Mouse (Mus musculus): ENCODE data around the gene Anapc5.

The Anapc5 gene

DNA sequence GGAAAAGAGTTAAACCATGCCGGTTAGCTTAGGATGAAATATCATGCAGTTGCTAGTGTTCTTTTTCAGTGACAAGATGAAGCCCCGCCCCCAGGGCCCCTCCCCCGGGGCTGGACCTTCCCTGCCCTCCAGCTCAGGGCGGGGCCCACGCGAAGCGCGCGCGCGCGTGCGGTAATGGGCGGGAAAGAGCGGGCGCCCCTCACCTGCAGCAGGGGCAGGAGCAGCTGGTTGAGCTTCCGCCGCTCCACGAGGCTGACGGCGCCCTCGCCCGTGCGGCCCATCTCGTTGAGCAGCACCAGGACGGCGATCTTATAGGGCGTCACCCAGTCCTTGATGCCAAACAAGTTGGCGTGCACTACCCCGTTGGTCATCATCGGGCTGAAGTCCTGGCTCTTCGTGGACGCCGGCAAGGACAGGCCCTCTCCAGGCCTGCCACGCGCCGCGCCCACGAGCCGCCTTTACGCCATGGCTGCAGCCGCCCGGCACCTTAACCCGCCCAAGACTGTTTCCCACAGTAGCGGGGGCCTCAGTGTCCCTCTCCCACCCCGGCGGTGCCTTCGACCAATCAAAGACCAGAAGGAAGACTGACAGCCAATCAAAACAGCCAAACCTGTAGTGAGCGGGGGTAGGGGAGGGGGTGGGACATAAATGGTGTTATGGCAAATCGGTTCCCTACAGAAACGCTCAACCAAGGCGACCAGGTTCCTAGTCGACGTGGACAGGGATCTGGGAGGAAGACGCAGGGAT lies at the start of gene Anapc5:
TSS of gene Anapc5 (minus strand) at position 563 of the 747 bp plus-strand sequence.
- DNase-seq (ENCODE audit: low spot score in 2 of 2): peak; percentile 78 to 79

DNA sequence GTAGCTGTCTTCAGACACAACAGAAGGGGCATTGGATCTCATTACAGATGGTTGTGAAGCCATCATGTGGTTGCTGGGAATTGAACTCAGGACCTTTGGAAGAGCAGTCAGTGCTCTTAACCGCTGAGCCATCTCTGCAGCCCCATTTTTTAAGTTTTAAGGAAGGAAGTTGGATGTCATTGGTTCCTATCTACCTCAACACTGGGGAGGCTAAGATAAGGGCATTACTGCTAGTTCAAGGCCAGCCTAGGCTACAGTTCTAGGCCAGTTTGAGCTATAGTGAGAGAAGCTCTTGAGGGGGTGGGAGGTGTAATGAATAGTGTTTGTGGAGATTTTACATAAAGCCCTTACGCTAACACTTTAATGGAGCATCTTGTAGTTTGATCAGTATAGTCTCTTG lies 41.9 kb upstream of the Anapc5 start:
- no peak for DNase-seq (ENCODE audit: low spot score in 2 of 2)

DNA sequence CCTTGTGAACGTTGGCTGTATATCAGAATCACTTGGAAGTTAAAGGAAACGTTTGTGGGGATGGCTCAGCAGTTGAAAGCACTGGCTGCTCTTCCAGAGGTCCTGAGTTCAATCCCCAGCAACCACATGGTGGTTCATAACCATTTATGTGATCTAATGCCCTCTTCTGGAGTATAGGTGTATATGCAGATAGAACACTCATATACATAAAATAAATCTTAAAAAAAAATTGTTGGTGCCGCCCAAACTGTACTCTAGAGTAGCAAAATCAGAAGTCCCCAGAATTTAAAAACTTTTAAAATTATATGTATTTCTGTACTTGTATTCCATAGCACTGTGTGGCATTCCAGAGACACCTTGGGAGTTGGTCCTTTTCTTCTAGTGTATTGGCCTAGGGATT lies 34.7 kb upstream of the Anapc5 start:
- no peak for DNase-seq (ENCODE audit: low spot score in 2 of 2)

DNA sequence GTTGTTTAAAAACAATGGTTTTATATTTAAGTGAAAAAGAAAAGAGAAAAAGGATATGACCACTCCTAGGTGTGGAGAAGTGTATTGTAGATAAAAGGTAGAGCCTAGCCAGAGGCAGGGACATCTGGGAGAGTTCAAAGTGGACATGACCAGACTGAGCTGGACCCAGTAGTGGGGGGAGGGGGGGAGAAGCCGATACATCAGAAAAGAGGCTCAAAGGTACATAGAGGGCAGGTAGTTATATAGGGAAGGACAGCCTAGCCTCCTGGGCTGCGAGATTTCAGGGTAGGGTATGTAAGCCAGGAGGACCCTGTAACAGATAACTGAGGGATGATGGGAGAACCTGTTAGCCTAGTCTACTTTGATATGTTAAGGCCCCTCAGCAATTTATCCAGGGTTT lies 31.5 kb upstream of the Anapc5 start:
- no peak for DNase-seq (ENCODE audit: low spot score in 2 of 2)

DNA sequence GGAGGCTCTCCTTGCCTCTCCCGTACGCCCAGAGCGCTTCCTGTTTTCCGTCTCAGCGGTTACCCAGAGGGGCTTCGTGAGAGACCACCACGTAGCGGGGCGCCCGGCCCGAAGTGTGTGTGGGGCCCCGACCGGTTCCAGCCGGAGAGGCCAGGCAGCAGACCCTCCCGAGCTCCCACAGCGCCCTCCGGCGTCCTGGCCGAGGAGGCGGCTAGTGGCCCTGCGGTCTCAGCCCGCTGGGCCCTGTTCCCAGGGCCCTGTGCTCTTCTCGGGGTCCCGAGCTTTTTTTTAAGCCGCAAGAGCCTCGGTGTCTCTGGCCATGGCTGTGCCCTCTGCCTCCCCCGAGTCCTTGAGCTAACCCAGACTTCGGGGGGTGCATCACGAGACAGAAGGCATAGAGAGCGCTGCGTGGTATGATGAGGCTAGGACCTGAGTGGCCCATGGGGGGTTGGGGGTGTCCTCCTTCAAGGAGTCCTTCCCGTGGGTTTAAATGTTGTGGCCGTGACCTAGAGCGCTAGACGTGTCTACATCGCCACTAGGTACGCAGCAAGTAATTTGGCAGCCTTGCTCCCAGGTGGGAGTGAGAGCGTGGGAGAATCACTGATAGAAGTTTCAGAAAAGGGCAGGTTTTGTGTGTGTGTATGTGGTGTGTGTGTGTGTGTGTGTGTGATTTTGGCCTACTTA lies 29.3 kb upstream of the Anapc5 start:
- peak in 1 of 2 experiments; percentile 17 for DNase-seq (ENCODE audit: low spot score in 2 of 2)

DNA sequence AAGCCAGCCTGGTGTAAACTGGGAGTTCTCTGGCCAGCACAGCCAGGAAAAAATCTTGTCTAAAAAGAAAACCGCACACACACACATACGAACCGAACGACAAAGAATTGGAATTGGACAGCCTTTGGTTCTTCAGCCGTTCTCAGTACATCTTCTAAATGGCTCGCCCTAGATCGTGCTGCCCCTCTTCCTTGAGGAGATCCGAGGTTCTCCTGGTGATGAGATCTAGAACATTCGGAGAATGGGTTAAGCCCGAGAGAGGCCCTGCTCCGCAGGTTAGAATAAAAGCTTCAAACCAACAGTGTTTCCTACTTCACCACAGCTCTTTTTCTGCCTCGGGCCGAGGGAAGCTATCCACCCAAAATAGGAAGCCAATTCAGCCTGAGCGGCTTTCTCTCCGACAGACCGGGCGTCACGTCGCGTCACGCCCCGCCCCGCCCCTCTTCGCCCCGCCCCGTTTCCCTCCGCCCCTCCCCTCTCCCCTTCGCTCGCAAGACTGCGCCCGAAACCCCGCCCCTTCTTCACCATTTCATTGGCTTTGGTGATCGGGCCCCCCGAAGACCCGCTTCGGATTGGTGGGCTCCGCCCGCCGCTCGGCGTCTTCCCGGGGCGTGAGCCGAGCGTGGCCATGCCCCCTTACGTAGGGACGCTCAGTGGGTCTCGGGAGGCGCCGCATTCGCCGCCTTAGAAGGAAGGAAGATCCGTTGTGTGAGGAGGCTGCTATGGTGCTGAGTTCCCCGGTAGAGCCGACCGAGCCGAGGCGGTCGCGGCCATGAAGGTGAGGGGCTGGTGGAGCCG lies 28.6 kb upstream of the Anapc5 start, which contains the start of gene Rnf34:
TSS of gene Rnf34 (plus strand) at position 528 of the 798 bp plus-strand sequence.
- peak; percentile 85 to 93 for DNase-seq (ENCODE audit: low spot score in 2 of 2)

DNA sequence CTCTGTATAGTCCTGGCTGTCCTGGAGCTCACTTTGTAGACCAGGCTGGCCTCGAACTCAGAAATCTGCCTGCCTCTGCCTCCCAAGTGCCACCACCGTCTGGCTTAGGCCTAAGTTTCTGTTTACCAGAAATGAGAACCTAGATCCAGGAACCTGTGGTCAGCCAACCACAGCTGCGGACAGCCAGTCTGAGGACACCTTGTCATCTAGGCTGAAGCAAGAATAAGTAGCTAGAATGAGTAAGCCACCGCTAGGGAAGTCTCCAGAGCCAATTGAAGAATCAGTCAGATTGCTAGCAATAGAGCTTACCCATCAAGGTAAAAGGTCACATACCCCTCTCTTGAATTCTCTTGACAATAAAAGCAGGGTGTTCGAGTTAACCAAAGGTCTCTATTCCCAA lies 22.7 kb upstream of the Anapc5 start:
- DNase-seq (ENCODE audit: low spot score in 2 of 2): no peak

DNA sequence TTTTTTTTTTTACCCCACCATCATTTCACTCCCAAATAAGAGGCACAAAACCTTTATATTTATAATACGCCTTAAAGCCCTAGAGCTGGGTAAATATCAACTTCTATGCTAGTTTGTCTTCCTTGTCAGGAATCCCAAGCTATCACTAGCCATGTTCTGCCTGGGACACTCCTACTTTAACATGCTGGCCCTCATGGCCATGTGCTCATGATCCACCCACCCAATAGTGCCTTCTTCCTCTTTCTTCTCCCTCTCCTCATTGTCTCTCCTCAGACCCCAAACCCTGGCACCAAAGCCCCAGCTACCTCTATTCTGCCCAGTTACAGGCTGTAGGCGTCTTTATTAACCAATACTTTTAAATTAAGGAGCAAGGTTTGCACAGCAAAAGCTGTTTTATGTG lies 20.0 kb upstream of the Anapc5 start:
- no peak for DNase-seq (ENCODE audit: low spot score in 2 of 2)

DNA sequence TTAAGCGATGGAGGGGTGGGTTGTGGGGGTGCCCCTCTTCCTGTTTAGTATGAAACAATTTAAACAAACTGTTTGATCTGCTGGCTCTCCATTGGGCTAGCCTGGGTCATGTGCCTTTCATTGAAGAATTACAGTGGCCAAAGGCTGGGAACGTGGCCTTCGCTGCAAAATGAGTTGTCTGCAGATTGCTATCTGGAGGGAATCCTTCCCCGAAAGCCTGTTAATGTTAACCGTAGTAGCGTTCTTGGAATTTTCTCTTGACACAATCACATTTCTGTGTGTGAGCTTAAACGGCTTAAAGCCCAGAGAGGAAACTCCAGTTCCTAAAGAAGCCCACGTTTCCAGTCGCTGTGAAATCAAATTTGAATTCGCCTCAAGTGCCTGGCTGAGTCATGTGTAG lies 11.9 kb upstream of the Anapc5 start:
- no peak for DNase-seq (ENCODE audit: low spot score in 2 of 2)

DNA sequence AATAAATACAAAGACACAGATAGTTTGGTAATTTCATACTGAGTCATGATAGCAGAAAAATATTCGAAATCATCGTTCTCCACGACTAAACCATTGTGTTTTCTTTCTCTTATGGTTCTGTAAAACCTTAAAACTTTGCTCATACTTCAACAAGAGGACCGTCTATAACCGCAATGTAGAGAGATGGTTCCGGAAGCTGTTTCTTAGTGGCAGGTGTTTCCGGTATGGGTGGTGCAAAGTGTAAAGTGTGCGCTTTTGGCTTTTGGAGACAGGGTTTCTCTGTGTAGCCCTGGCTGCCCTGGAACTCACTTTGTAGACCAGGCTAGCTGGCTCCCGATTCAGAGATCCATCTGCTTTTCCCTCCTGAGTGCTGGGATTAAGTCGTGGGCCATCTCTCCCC lies 11.4 kb upstream of the Anapc5 start:
- DNase-seq (ENCODE audit: low spot score in 2 of 2): no peak

DNA sequence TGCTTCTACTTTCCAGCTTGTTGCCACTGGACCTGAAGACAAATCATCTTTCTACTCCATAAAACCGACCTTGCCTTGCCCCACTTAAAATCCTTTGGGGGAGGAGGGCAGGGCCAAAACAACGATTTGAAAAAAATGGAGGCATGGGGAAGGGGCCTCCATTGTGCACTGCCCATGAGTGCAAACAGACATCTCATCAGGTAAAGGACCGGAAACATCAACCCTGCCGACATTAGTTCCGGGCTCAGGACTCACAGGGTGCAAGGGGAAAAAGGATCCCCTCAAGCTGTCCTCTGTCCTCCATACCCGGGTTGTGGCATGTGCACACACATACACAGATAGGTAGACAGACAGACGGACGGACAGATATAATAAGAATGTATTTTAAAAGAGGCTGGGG lies 4.0 kb upstream of the Anapc5 start:
- DNase-seq (ENCODE audit: low spot score in 2 of 2): no peak

DNA sequence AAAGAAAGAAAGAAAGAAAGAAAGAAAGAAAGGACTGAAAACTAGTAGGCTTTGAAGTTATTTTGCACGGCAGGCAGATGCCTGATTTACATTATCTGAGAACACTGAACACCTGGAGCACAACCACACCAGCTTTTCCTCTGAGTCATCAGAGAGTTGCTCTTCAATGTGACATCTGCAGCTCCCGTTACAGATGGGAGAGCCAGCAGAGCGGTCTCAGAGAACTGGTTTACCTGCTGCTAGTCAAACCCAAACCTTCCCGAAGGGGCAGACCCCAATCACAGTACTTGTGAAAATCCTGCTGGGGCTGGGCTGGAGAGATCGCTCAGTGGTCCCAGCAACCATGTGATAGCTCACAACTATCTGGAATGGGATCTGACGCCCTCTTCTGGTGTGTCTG lies 3.3 kb upstream of the Anapc5 start:
- no peak for DNase-seq (ENCODE audit: low spot score in 2 of 2)

DNA sequence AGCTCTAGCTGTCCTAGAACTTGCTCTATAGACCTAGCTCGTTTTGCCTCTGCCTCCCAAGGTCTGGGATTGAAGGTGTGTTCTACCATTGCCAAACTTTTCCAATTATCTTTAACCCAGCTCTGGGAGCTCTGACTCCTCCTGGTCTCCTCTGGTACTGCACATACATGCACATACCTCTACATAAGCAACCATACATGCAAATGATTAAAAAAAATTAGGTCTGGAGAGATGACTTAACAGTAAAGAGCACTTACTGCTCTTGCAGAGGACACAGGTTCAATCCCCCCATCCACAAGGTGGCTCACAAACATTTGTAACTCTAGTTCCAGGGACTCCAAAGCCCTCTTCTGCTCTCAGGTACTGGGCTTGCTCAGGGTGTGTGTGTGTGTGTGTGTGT lies 2.8 kb upstream of the Anapc5 start:
- no peak for DNase-seq (ENCODE audit: low spot score in 2 of 2)

DNA sequence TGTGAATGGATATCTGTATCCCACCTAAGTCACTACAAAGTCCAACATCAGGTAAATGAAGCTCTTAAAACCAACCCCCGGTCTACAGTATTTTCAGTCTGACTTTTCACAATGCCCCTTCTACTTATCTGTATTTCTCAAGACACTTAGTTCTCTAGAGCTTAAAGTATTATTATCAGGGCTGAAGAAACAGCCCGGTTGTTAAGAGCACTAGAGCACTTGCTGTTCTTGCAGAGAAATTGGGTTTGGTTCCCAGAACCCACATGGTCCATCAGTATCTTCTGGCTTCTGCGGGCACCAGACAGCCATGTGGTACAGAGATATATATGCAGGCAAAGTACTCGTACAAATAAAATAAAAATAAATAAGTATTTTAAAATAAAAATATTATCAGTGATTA lies 1.3 kb upstream of the Anapc5 start:
- DNase-seq (ENCODE audit: low spot score in 2 of 2): no peak

DNA sequence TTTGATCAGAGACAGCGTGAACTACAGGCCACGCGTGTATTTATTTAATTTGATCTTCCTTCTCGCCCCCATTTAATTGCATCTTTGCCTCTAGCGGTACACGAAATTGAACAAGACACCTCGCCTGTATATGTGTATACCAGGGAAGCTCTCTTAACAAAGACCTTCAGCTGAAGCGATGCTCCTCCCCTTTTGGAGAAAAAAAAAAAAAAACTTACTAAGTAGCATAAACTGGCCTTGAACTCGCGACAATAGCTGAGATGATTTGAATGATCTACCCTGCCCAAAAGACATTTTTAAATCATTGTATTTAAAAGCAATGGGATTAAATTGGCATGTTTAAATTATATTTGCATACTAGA lies 366 bp upstream of the Anapc5 start:
- no peak for DNase-seq (ENCODE audit: low spot score in 2 of 2)

DNA sequence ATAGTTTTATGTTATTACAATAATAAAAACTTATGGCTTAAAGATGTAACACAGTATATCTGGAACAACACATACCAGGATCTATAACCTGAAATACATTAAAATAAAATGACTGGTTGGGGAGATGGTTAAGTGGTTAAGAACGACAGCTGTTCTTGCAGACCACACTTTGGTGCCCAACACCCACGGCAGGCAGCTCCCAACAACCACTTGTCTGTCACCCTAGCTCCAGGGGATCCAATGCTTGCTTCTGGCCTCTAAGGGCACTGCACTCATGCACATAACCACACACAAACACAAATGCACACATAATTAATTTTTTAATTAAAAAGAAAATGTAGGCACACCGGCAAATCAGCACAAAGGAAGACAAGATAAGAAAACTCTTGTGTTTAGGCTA lies 8.4 kb downstream of the Anapc5 start:
- DNase-seq (ENCODE audit: low spot score in 2 of 2): no peak

DNA sequence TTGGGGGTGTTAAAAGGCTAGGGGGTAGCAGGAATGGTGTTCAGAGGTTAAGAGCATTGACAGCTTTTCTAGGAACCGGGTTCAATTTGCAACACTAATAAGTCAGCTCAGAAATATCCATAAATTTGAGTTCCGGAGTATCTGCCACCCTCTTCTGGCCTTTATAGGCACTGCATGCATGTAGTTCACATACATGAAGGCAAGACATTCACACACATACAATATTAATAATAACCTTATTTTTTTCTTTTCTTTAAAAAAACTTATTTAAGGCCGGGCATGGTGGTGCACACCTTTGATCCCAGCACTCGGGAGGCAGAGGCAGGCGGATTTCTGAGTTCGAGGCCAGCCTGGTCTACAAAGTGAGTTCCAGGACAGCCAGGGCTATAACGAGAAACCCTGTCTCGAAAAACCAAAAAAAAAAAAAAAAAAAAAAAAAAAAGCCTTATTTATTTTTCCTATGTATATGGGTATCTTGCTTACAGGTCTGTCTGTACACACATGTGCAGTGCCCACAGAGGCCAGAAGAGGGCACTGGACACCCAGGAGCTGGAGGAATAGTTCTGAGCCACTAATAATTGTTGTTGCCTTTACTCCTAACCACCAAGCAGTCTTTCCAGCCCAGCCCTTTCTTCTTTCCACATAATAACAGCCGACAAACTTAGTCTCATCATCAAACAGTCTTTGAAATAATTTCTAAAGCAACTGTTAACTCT lies 9.6 kb downstream of the Anapc5 start:
- peak in 1 of 2 experiments; percentile 30 for DNase-seq (ENCODE audit: low spot score in 2 of 2)

DNA sequence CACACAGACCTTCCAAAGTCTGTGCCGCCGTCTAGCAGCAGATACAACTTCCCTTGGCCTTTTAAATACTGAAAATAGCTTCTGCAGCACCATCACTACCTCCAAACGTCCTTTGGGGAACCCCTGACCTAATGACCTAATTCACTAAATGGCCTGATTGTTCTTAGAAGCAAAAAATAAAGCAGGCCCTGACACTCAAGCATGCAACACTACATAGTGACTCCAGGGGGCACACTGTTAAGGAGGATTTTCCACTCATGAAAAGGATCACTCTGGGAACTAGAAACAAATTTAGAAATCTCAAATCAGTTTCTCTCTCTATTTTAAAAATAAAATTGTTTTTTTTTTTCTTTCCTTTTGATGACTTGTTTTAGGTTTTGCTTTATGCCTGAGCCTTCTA lies 15.6 kb downstream of the Anapc5 start:
- DNase-seq (ENCODE audit: low spot score in 2 of 2): no peak

DNA sequence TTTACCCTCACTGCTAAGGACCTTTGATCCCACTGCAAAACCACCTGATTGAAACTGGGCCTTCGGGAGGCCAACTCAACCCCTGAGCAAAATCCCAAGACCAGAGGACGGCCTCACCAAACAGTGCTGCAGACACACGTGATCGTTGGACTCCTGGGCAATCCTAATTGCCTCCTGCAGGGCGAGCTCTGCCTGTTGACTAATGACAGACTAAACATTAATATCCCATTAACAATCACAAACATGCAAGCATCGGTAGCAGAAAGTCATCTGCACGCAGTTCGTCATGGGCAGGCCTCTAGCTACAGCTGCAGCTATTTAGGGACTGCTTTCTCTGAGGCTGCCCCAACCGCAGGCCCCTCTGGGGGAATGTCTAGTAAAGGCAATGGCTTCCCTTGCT lies 18.4 kb downstream of the Anapc5 start:
- no peak for DNase-seq (ENCODE audit: low spot score in 2 of 2)

DNA sequence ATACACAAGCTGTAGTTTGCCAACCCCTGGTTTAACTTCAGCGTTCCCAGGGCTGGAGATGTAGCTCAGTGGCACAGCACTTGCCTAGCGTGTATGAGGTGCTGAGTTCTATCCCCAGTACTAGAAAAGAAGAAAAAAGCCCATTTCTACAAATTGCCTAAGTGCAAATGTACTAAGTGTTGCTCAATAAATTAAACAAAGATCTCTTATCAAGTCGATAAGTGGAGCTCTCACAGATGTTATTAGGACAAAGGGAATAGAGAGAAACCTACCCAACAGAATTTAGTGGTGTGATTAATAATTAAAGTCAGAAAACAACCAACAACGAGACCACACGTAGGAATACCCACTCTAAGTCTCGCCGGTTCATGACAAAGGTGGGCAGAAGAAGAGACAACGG lies 19.5 kb downstream of the Anapc5 start:
- DNase-seq (ENCODE audit: low spot score in 2 of 2): no peak

DNA sequence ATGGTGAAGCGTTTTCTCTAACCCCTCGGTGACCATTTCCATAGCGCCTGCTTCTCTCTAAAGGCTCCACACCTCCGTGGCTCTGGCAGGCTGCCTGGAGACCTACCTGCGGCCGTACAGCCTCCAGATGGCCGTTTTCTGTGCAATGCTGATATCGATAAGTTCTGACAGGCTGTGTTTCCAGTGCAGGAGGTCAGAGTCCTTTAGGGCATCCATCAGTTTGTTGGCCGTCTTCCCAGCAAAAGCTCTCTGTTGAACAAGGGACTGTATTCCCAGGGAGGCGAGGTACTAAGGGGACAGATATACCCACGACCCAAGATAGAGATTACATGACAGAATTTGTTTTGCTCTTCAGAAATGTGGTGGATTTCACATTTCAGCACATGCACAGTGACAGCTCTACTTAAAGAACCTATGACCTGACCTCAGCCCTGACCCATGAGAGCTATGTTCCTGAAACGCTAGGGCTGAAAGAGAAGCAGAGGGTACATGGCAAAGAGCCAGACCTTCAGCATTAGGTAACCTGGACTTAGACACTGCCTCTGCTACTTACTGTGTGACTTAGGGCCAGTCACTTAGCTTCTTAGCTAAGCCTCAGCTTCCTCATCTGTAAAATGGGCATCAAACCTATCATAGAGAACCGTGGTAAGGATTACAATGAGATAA lies 20.7 kb downstream of the Anapc5 start:
- DNase-seq (ENCODE audit: low spot score in 2 of 2): no peak

Measured in frontal cortex, postnatal 25 days (tissue).